Mouse (Mus musculus): ENCODE measurements at regions not wholly inside any gene's neighbourhood (a gene's known extent, or its start where the extent isn't known, plus 50 kb on each side); places are given as distances from the start of the nearest gene placed in this dataset.

DNA sequence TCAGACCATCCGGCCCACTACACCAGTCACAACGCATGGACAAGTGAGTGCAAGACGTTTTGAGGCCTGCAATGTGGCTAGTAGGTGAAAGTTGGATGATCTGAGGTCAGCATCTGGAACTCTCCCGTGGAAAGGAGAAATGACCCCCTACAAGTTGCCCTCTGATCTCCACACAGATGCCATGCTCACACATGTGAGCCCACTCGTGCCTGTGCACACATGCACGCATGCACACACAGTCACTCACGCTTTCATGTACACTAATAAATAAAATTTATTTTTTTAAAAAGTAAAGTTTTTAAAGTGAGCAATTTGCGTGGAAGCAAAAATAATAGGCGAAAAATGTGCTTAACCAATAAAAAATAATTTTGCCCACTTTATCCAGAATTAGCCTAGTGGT lies 147.5 kb upstream of the Jade1 start:
- TF ChIP-seq POLR2A (IDR thresholded peaks at IDR 0.05; ENCODE audit: low read depth, low read length) (no peak), CTCF (IDR thresholded peaks at IDR 0.05; ENCODE audit: extremely low read depth, insufficient read depth, insufficient read length, insufficient replicate concordance) (no peak)
